Mouse (Mus musculus): Measurements from ENCODE around the gene Cemip2.
A peak's percentile ranks its signal among the peaks of the same experiment; 100 is the strongest.

The Cemip2 gene

GRCm38 (mm10) chr19:21882110-21882940, 104.2 kb downstream of the Cemip2 start:
- DNase-seq, result peak; percentile 59 to 71

GRCm38 (mm10) chr19:21883053-21883452, 104.9 kb downstream of the Cemip2 start:
- DNase-seq, result no peak

GRCm38 (mm10) chr19:21883922-21884321, 105.8 kb downstream of the Cemip2 start:
- no peak for DNase-seq

- DNase-seq, result no peak
Measured at GRCm38 (mm10) chr19:21884385-21884784, 106.2 kb downstream of the Cemip2 start.

GRCm38 (mm10) chr19:21886166-21886657, 108.1 kb downstream of the Cemip2 start:
- no peak for DNase-seq

GRCm38 (mm10) chr19:21890699-21891098, 112.6 kb downstream of the Cemip2 start:
- DNase-seq, result no peak

GRCm38 (mm10) chr19:21894792-21895191, 116.7 kb downstream of the Cemip2 start:
- DNase-seq, result no peak

- no peak for DNase-seq
Measured at GRCm38 (mm10) chr19:21895540-21895939, 117.4 kb downstream of the Cemip2 start.

- peak; percentile 38 to 47 for DNase-seq
Measured at GRCm38 (mm10) chr19:21897122-21897827, 119.1 kb downstream of the Cemip2 start.

- no peak for DNase-seq
Measured at GRCm38 (mm10) chr19:21898015-21898939, 120.1 kb downstream of the Cemip2 start.

Measured in kidney, adult 8-10 months (tissue).